Mouse (Mus musculus): ENCODE data around the gene Ece2.

DNA sequence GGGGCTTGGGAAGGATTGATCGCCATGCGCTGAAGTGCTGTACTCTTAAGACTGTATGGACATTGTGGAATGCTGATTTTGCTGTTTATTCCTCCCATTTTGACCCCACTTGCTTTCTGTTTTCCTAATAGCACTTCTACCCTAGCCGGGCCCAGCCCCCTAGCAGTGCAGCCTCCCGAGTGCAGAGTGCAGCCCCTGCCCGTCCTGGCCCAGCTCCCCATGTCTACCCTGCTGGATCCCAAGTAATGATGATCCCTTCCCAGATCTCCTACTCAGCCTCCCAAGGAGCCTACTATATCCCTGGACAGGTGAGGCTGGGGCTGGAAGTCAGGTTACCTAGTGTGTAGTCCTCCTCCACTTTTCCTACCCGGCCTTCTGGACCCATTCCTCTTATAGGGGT, 45.6 kb downstream of the Ece2 start:
- TF ChIP-seq CTCF (IDR thresholded peaks at IDR 0.05; ENCODE audit: low read depth), result no peak
- no peak for TF ChIP-seq EP300 (IDR thresholded peaks at IDR 0.05; ENCODE audit: low read depth)
